Mouse (Mus musculus): ENCODE data around the gene Mmp2.
"Not testable (repeated sequence)": the region's sequence is repeated elsewhere in the genome, so short reads cannot be mapped to it uniquely, and the experiment has no call there.

Mmp2 gene

GRCm38 (mm10) chr8:92838616-92839015 lies 11.5 kb downstream of the Mmp2 start:
- DNase-seq (ENCODE audit: extremely low spot score, low spot score): no peak

- DNase-seq (ENCODE audit: extremely low spot score, low spot score): no peak
These were observed 12.1 kb downstream of the Mmp2 start for GRCm38 (mm10) chr8:92839161-92839560.

- DNase-seq (ENCODE audit: extremely low spot score, low spot score): no peak
These were observed 12.8 kb downstream of the Mmp2 start for GRCm38 (mm10) chr8:92839876-92840275.

- DNase-seq (ENCODE audit: extremely low spot score, low spot score): no peak
These were observed 19.6 kb downstream of the Mmp2 start for GRCm38 (mm10) chr8:92846684-92847083.

- DNase-seq (ENCODE audit: extremely low spot score, low spot score): no peak
These were observed 20.2 kb downstream of the Mmp2 start for GRCm38 (mm10) chr8:92847299-92847698.

- DNase-seq (ENCODE audit: extremely low spot score, low spot score): no peak
These were observed 22.2 kb downstream of the Mmp2 start for GRCm38 (mm10) chr8:92849261-92849660.

- no peak for DNase-seq (ENCODE audit: extremely low spot score, low spot score)
These were observed 23.1 kb downstream of the Mmp2 start for GRCm38 (mm10) chr8:92850239-92850638.

- no peak for DNase-seq (ENCODE audit: extremely low spot score, low spot score)
These were observed 24.3 kb downstream of the Mmp2 start for GRCm38 (mm10) chr8:92851381-92851780.

- DNase-seq (ENCODE audit: extremely low spot score, low spot score): no peak
These were observed 26.3 kb downstream of the Mmp2 start for GRCm38 (mm10) chr8:92853188-92853983.

- DNase-seq (ENCODE audit: extremely low spot score, low spot score): no peak
These were observed 27.6 kb downstream of the Mmp2 start for GRCm38 (mm10) chr8:92854673-92855072.

- DNase-seq (ENCODE audit: extremely low spot score, low spot score): peak; percentile 72
These were observed 28.2 kb downstream of the Mmp2 start, which contains the start of gene Lpcat2 for GRCm38 (mm10) chr8:92855171-92855894. TSS of gene Lpcat2 (plus strand) at chr8:92855339.

GRCm38 (mm10) chr8:92856273-92856986 lies 29.3 kb downstream of the Mmp2 start:
- DNase-seq (ENCODE audit: extremely low spot score, low spot score): no peak

GRCm38 (mm10) chr8:92858475-92859182 lies 31.5 kb downstream of the Mmp2 start:
- no peak for DNase-seq (ENCODE audit: extremely low spot score, low spot score)

GRCm38 (mm10) chr8:92861977-92862376 lies 34.9 kb downstream of the Mmp2 start:
- DNase-seq (ENCODE audit: extremely low spot score, low spot score): no peak

- DNase-seq (ENCODE audit: extremely low spot score, low spot score): no peak
These were observed 43.2 kb downstream of the Mmp2 start for GRCm38 (mm10) chr8:92870281-92870680.

- DNase-seq (ENCODE audit: extremely low spot score, low spot score): no peak
These were observed 45.1 kb downstream of the Mmp2 start for GRCm38 (mm10) chr8:92872063-92872759.

GRCm38 (mm10) chr8:92875795-92876194 lies 48.7 kb downstream of the Mmp2 start:
- DNase-seq (ENCODE audit: extremely low spot score, low spot score): no peak

GRCm38 (mm10) chr8:92881247-92881646 lies 54.2 kb downstream of the Mmp2 start:
- no peak for DNase-seq (ENCODE audit: extremely low spot score, low spot score)

- no peak for DNase-seq (ENCODE audit: extremely low spot score, low spot score)
These were observed 56.7 kb downstream of the Mmp2 start for GRCm38 (mm10) chr8:92883771-92884170.

GRCm38 (mm10) chr8:92892216-92892615 lies 65.1 kb downstream of the Mmp2 start:
- not testable (repeated sequence) for DNase-seq (ENCODE audit: extremely low spot score, low spot score)

- no peak for DNase-seq (ENCODE audit: extremely low spot score, low spot score)
These were observed 66.8 kb downstream of the Mmp2 start for GRCm38 (mm10) chr8:92893870-92894269.
